Mouse (Mus musculus) bone marrow macrophage, adult 2 months (primary cell): ENCODE measurements around the gene Klrg2. TPM values are rescaled to one million over a fixed set of nuclear protein-coding genes. Genes with fewer than 3 reads are reported as not detected.
"Not testable (repeated sequence)": the region's sequence is repeated elsewhere in the genome, so short reads cannot be mapped to it uniquely, and the experiment has no call there.

Experiments used
- H3K27ac ChIP-seq: 2 replicates; pipeline ENCODE4 v1.5.1; 2012; ENCODE audit warnings: low read depth, low read length; ENCODE audit not compliant: insufficient read depth
- H3K4me1 ChIP-seq: 2 replicates; pipeline ENCODE4 v1.6.1; 2012; ENCODE audit warnings: low read length; ENCODE audit not compliant: control insufficient read depth, insufficient read depth
- H3K4me3 ChIP-seq: 2 replicates; pipeline ENCODE4 v1.5.1; 2012; ENCODE audit warnings: mild to moderate bottlenecking, low read length, moderate library complexity; ENCODE audit not compliant: insufficient read depth
- CTCF ChIP-seq: IDR thresholded peaks from 2 replicates; pipeline ENCODE4 v1.5.1; 2012; ENCODE audit warnings: low read depth, mild to moderate bottlenecking, low read length, moderate library complexity
- POLR2A ChIP-seq: IDR thresholded peaks from 2 replicates; pipeline ENCODE4 v1.6.1; 2012; ENCODE audit warnings: mild to moderate bottlenecking, low read depth, low read length, borderline replicate concordance
- polyA plus RNA-seq: library from polyadenylated mRNA; stranded (reverse); fragments of >200 nt; gene quantifications from 2 replicates; pipeline ENCODE4 v1.2.4, GENCODE M21; 2012; ENCODE audit not compliant: missing spikeins, insufficient read depth, insufficient read length

The Klrg2 gene
- polyA plus RNA-seq, result 0.64 TPM in 1 of 2 replicates, not detected in the other

DNA sequence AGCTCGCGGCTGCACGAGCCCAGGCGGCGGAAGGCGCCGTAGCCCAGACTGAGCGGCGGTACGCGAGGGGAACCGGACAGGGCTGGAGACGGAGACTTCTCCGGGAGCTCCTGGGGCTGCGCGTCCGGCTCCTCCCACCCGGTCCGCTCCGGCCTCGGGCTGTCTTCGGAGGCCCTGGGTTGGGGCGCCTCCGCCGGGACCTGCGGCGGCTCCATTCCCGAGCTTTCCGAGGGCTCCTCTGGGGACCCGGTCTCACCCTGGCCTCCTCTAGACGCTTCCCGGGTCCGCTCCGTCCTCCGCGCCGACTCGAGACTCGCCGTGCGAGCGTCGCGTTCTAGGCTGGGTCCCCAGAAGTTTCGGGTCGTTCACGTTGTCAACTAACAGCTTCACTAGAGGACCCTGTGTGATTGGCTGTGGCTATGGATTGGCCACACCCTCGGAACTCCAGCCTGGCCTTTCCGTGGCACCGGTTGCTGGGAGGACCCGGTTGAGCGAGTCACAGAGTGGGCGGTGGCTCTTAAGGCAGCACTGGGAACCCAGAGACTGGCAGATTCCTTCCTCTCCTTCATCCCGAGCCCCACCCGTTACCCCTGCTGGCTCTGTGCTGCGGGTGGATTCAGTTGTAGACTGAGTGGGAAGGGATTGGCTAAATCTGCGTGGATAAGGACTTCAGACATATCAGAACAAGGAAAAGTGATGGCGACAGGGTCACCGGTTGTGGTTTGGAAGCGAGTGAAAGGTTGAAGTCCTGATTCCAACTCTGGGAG, at the start of gene Klrg2:
Gene Klrg2, minus strand, starts transcription at position 391 of the 767 bp plus-strand sequence.
- no peak for TF ChIP-seq CTCF
- no peak for TF ChIP-seq POLR2A
- H3K27ac ChIP-seq, result no peak within 1 kb of the TSS
- peak within 1 kb of the TSS; percentile 77 for H3K4me3 ChIP-seq
- H3K4me1 ChIP-seq, result peaks cover 29% of the 10 kb centered on the region

DNA sequence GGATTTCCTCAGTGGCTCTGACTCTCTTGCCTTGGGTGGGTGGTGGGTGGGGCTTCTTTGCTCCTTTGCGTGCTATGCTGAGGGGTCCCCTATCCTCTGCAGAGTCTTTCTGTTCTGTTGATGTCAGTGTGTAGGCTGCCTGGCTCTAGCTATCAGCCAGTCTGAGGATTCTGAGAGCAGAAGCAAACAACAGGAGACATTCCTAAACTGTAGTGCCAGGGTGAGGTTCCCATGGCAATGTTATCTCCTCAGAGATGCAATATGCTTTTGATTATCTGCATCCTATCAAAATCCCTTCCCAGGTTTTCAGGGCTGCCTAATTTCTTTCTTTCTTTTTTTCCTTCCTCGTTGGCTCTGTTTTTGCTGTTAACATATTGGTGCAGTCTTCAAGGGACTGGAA, 45.5 kb upstream of the Klrg2 start:
- no peaks in the 10 kb centered on the region for H3K4me1 ChIP-seq
- H3K27ac ChIP-seq, result no peak overlapping the region
- no peak for TF ChIP-seq CTCF
- TF ChIP-seq POLR2A, result no peak
- H3K4me3 ChIP-seq, result no peak overlapping the region

DNA sequence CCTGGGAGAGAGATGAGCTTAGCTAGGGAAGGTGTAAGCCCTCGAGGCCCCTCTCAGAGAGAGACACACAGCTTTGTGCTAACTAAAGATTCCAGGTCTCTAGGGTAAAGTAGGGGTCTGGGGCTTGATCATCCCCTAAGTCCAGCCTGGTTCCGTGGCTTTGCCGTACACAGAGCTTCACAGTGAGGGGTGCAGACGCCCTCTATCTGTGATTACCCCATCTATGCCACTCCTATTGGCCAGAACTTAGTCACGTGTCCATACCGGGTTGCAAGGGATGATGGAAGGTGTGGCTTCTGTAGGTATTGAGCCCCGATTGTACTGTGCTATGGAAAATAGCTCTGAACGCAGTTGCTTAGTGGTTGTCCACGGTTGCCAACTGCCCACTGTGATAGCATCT, 40.6 kb upstream of the Klrg2 start:
- Histone ChIP-seq H3K4me3 (no peak overlapping the region), H3K27ac (no peak overlapping the region), H3K4me1 (no peaks in the 10 kb centered on the region)
- TF ChIP-seq POLR2A (no peak), CTCF (no peak)

DNA sequence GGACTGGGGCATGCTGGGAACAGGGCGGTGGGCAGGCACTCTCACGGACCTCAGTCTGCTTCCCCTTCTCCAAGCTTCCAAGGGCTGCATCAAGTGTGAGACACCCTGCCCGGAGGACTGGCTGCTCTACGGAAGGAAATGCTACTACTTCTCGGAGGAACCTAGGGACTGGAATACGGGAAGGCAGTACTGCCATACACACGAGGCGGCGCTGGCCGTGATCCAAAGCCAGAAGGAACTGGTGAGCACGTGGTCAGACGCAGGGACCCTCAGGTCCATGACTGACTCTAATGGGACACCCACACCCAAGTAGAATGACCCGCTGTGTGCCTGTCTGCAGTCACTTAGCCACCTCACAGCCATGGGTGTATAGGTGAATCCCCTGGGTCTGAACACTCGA, 39.7 kb upstream of the Klrg2 start:
- no peak overlapping the region for H3K27ac ChIP-seq
- no peak overlapping the region for H3K4me3 ChIP-seq
- no peak for TF ChIP-seq POLR2A
- no peak for TF ChIP-seq CTCF
- no peaks in the 10 kb centered on the region for H3K4me1 ChIP-seq

DNA sequence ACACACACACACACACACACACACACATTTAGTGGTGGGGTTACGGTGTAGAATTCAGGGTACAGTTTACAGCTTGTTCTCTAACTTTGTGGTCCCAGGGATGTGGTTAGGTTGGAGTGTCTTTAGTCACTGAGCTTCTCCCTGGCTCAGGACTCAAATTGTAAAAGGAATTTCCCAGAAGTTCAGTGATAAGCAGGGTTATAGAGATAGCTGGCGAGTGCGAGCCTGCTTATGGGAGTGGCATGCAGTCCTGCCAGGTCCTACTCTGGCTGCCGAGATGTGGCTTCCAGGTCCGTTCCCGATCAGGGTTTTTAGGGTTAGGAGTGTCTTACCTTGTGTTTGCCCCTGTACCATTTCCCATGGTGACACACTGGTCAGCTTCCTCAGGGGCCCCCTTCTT, 39.2 kb upstream of the Klrg2 start:
- H3K27ac ChIP-seq, result no peak overlapping the region
- no peak overlapping the region for H3K4me3 ChIP-seq
- TF ChIP-seq POLR2A, result no peak
- TF ChIP-seq CTCF, result no peak
- H3K4me1 ChIP-seq, result no peaks in the 10 kb centered on the region

DNA sequence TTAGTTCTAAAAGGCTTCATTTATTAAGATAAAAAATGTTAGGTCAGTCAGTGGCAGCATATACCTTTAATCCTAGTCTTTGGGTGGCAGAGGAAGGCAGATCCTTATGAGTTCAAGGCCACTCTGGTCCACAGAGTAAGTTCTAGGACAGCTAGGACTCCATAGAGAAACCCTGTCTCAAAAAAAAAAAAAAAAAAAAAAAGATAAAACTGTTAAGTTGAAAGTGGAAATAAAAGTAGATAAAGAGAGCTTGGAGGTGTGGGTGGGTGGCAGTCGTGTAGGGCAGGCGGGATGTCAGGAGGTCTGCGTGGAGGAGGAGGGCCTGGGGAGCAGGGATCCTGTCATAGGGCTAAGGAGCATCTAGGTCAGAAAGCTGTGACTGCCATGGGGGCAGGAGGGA, 35.0 kb upstream of the Klrg2 start:
- Histone ChIP-seq H3K4me1 (peaks cover 3% of the 10 kb centered on the region; the same call in 1 of the 2 replicates), H3K4me3 (no peak overlapping the region), H3K27ac (no peak overlapping the region)
- TF ChIP-seq CTCF, result no peak
- TF ChIP-seq POLR2A, result no peak

DNA sequence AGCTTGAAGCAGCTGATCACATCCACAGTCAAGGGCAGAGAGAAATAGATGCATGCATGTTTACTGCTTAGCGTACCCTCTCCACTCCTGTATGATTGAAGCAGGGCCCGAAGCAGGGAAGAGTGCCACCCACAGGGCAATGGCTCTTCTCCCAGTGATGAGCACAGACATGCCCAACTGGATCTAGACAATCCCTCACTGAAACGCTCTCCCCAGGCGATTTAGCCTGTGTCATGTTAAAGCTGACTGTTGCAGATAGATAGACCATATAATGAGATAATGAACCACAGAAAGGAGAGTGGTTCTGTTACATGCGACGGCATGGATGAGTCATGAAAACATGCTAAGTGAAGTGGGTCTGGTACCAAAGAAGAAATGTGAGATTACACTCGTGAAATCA, 34.2 kb upstream of the Klrg2 start:
- H3K27ac ChIP-seq, result no peak overlapping the region
- TF ChIP-seq POLR2A, result no peak
- no peak for TF ChIP-seq CTCF
- H3K4me3 ChIP-seq, result no peak overlapping the region
- H3K4me1 ChIP-seq, result peaks cover 3% of the 10 kb centered on the region; the same call in 1 of the 2 replicates

DNA sequence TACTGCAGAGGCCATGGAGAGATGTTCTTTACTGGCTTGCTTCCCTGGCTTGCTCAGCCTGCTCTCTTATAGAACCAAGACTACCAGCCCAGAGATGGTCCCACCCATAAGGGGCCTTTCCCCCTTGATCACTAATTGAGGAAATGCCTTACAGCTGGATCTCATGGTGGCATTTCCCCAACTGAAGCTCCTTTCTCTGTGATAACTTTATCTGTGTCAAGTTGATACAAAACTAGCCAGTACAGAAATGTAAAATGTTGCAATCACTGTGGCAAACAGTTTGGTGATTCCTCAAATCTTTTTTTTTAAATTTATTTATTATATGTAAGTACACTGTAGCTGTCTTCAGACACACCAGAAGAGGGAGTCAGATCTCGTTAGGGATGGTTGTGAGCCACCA, 33.4 kb upstream of the Klrg2 start:
- not testable (repeated sequence) for H3K4me1 ChIP-seq, H3K27ac ChIP-seq, H3K4me3 ChIP-seq

DNA sequence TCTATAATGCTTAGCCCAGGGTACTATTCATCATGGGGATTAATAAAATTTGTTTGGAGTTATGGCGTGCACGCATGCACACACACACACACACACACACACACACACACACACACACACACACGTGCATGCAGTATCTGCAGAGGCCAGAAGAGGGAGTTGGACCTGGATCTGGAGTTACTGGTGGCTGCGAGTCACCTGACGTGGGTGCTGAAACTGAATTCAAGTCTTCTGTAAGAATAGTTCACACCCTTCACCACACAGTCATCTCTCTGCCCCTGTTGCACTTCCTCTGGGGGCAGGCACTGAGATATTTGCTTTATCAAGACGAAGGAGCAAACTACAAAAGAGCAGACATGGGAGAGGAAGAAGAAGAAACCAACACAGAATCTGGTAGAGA, 32.5 kb upstream of the Klrg2 start:
- no peak overlapping the region for H3K4me3 ChIP-seq
- no peak for TF ChIP-seq POLR2A
- TF ChIP-seq CTCF, result no peak
- no peak overlapping the region for H3K27ac ChIP-seq
- H3K4me1 ChIP-seq, result peaks cover 5% of the 10 kb centered on the region; the same call in 1 of the 2 replicates

DNA sequence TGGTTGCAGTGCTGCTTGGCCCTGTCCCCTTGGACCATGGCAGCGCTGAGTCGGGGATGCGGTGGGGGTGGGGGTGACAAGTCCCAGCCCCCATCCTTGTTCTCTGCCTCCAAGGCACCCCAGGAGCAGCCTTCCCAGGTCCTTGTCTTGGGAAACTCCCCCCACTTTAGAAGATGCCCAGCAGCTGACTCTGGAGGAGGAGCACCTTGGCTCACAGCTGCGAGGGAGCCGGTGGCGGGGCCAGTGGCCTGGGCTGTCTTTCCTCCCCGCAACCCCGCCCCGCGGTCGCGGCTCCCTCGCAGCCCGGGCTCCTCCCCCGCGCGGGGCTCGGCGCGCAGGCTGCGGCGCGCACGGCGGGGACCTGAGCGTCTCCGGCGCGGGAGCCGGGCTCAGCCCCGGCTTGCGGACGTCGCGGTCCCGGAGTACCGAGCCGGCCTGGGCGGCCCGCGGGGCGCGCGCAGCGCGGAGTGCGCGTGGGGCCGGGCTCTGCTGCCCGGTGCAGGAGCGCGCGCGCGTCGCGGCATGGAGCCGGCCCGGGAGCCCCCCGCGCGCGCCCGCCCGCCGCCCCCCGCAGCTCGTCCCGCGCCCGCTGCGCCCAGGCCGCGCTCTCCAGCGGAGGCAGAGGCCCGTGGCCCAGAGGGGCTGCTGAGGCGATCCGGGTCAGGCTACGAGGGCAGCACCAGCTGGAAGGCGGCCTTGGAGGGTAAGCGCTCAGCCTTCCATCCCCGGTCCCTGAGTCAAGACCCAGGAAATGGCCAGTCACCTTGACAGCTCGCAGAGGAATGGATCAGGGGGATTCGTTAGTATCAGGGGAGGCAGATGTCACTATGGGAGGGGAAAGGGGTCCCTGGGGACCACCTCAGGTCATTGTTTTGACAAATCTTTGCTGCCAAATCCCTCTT, 25.9 kb upstream of the Klrg2 start, which contains the start of gene Clec2l:
Gene Clec2l, plus strand, starts transcription at position 356 of the 902 bp plus-strand sequence.
- H3K27ac ChIP-seq, result no peak within 1 kb of the TSS
- H3K4me1 ChIP-seq, result peaks cover 4% of the 10 kb centered on the region; the same call in 1 of the 2 replicates
- TF ChIP-seq CTCF, result no peak
- no peak for TF ChIP-seq POLR2A
- peak within 1 kb of the TSS; percentile 50 for H3K4me3 ChIP-seq
